Mouse (Mus musculus) layer of hippocampus, adult 9-10 months (tissue): Measurements from ENCODE around the gene Timm22.
A peak's percentile ranks its signal among the peaks of the same experiment; 100 is the strongest.

Source experiments
- DNase-seq: peaks from one replicate; pipeline ENCODE4 v3.0.0; 2022; ENCODE audit warnings: low spot score

The Timm22 gene

GRCm38 (mm10) chr11:76436009-76436408 is 29.3 kb downstream of the Timm22 start:
- no peak for DNase-seq

GRCm38 (mm10) chr11:76436864-76437437 is 30.2 kb downstream of the Timm22 start:
- DNase-seq, result no peak

DNA sequence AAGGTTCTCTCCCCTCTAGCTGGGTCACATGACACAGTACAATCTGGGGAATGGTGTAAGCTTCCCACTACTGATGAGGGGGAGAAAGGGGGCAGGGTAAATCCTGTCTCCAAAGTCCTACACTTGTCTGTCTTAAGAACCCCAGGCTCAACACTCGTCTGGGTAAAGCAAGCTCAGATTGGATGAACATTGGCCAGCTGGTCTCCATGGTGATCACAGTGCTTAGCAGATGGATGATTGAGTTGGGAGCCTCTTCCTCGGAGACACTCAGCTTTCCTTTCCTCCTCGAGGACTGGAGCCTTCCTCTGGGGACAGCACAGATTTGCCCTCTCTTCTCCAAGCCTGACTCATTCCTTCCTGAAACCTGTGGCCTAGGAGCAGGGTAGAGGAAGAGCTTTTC is 32.9 kb downstream of the Timm22 start:
- no peak for DNase-seq

DNA sequence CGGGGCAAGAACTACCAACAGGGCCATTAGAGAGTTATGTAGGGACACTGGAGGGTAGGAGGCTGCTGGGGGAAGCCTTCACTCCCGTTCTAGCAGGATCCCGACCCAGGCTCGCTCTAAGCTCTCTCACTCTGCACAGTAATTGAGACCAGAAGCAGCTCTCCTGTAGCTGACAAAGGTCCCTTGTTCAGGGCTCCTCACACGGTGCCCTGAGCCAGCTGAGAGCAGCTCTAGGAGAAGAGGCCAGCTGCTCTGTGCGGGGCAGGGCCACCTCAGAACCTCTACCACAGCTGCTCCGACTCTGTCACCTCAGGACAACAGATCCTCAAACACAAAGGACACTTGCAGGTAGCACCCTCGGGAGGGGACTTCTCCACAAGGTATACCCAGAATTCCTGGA is 38.7 kb downstream of the Timm22 start:
- DNase-seq, result no peak

- DNase-seq, result no peak
Observed at GRCm38 (mm10) chr11:76446251-76446650, 39.5 kb downstream of the Timm22 start.

DNA sequence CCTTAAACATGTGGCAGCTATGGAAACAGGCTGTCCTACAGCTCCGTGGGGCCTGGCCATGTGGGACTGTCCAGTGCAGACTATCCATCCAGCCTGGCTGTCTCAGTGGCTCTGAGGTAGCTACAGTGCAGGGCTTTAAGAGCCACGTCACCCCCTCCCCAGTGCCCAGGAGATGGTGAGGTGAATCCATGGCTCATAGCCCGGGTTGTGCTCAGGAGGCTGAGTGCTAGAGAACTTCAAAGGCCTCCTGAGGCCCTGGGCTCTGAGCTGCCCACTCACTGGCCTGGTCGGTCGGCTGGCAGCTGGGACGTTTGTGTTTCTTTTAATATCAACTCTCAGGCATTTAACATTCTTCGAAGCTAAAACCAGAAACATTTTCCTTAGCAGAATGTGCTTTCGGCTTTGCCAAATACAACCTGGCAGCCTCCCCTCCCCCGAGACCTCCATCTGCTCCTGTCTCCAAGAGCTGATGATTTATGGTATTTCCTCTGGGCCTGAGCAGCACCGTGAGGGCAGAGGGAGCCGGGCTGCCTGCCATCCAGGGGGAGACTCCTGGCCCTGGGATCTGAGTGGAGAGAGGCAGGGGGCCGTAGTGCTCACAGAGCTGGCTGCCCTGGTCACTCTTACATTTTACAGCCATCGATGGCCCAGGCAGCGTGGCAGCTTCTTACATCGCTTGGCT is 42.9 kb downstream of the Timm22 start:
- DNase-seq, result no peak

GRCm38 (mm10) chr11:76450202-76450561 is 43.4 kb downstream of the Timm22 start:
- no peak for DNase-seq

GRCm38 (mm10) chr11:76454492-76454891 is 47.7 kb downstream of the Timm22 start:
- DNase-seq, result no peak

- DNase-seq, result peak; percentile 73
Observed at GRCm38 (mm10) chr11:76456233-76456632, 49.5 kb downstream of the Timm22 start.

GRCm38 (mm10) chr11:76456897-76457296 is 50.1 kb downstream of the Timm22 start:
- no peak for DNase-seq

DNA sequence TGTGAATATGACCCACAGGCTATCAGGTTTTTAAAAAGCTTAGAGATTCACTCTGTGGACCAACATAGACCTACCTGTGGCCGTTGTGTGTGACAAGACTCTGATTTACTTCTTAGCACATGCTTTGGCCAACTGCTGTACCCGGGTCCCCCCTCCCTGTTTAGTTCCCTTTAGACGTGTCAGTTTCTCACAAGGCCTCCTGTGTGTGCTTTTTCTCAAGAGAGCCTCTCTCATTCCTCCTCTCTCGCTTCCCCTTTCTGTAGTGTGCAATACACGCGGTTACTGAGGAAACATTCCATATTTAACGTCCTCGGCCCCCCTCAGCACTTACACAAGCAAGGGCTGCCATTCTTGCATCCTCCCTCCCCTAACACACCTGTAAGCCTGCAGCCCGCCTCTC is 52.0 kb downstream of the Timm22 start:
- DNase-seq, result no peak

DNA sequence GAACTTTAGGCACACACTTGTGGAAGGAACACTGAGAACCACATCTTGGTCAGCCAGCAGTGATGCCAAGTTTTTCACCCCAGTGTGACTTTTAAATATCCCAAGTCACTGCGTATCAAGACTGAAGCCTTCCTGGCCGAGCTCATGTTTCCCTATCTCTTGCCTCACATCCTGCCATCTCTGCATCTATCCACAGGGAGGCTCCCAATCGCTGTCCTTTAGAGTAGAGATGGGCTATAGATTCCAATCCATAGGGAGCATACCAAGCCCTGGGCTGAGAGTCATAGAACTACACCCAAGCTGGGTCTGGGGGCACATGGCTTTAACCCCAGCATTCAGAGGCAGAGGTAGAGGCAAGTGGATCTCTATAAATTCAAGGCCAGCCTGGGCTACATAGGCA is 52.7 kb downstream of the Timm22 start:
- DNase-seq, result no peak

DNA sequence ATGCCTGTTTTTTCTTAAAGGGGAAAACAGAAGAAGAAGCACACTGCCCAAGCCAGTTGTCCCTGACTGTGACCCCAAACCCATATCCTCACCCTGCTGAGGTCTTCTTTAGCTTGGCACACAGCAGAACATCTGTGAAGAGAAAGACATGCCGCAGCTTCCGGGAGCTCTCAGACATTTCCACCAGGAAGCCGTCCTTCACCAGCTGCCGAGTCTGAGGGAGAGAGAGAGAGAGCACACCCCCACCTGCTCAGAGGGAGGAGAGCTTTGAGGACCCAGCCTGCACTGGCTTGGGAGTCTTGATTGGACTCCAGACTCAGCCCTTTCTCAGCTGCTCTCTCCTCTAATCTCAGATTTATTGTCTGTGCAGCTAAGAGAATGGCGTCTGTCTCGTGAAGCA is 54.4 kb downstream of the Timm22 start:
- DNase-seq, result no peak

DNA sequence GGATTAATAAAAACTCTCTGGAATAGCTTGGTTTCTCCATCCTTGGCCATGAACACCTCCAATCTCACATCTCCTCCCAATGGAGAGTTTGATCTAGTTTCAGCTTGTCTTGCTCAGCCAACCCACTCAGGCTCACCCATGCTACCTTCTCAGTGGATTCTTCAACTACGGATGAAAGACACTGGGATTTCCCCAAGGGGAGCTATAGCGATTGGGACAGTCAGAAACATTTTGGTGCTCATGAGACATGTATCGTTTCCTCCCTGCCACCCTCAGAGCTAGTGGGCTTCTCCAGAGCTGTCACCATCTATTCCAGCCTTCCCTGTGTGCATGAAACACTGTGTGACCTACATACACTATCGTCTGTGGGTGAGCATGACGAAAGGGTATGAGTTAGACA is 54.9 kb downstream of the Timm22 start:
- no peak for DNase-seq

- no peak for DNase-seq
Observed at GRCm38 (mm10) chr11:76465879-76466278, 59.1 kb downstream of the Timm22 start.
